9 mouse cellular contexts compared by ENCODE assay signal in genomic region chr12:105427039-105427757, GRCm38 (mm10). TPM values are rescaled to one million over a fixed set of nuclear protein-coding genes. Genes with fewer than 3 reads are reported as not detected.
A peak's percentile ranks its signal among the peaks of the same experiment; 100 is the strongest.
DNase-seq lines count a peak whose midpoint lies in the region; ATAC-seq lines count a peak whose summit lies in the region.
"Had no signal": no experiment of that assay in that cellular context is flagged by ENCODE, and none has a peak within 500 bp of the region (broad histone marks: within the 10 kb centered on the region; RNA-seq: fewer than 3 reads in every experiment).

No protein-coding gene starts in this region.

- no peaks in the 10 kb centered on the region for H3K9me3 ChIP-seq in hindbrain, embryonic 13.5 days

- no peak overlapping the region for H3K9ac ChIP-seq in hindbrain, embryonic 13.5 days

- H3K27ac ChIP-seq in hindbrain, embryonic 13.5 days, result no peak overlapping the region
- H3K27ac ChIP-seq: macrophage had no signal

- H3K27me3 ChIP-seq in hindbrain, embryonic 13.5 days, result no peaks in the 10 kb centered on the region

- DNase-seq in adipocyte (ENCODE audit: low spot score), result peak; percentile 12
- peak; percentile 78 for DNase-seq in cerebellum, postnatal 36 days
- peak; percentile 76 to 85 for DNase-seq in frontal cortex, postnatal 36 days (ENCODE audit: low spot score in 2 of 2)
- DNase-seq in layer of hippocampus, adult 9-11 months, result peak; percentile 83
- peak; percentile 90 for DNase-seq in lung, postnatal 10 days
- DNase-seq in retina, postnatal 1 day, result peak; percentile 91
- DNase-seq in T-cell, adult 2 months (ENCODE audit: low spot score), result no peak

- H3K4me1 ChIP-seq in hindbrain, embryonic 13.5 days (replicated peaks), result no peaks in the 10 kb centered on the region

- H3K36me3 ChIP-seq in hindbrain, embryonic 13.5 days, result no peaks in the 10 kb centered on the region

- H3K4me2 ChIP-seq in hindbrain, embryonic 13.5 days, result peak overlapping the region; percentile 19; the same call in 1 of the 2 replicates

- WGBS in hindbrain, embryonic 13.5 days, result 34% methylated on average over 10 of the region's 10 CpGs

- ATAC-seq in hindbrain, embryonic 13.5 days (ENCODE audit: low FRiP score), result peak; percentile 83

- no peak overlapping the region for H3K4me3 ChIP-seq in hindbrain, embryonic 13.5 days

RNA-seq across cellular contexts. Expression of gene D430019H16Rik, which starts 26.5 kb away (rescaled TPM):
- 12.3 TPM in 2 replicates for polyA plus RNA-seq in hindbrain, embryonic 13.5 days (2015; fragmentation: Nextera tagmentation; extraction: Ambion mirVana)
- polyA plus RNA-seq: macrophage had no signal
